Mouse (Mus musculus) spleen, embryonic (tissue): ENCODE measurements around the gene Arpc3.

Source experiments
- CTCF ChIA-PET: fragments of 350-600 bp; sonication (Branson Sonifier 250); formaldehyde crosslinking; loops from one replicate; lab custom pipeline; 2022; lab: Charles Lee

The Arpc3 gene

GRCm38 (mm10) chr5:122393887-122394286 is 2.2 kb downstream of the Arpc3 start:
- CTCF ChIA-PET = interaction anchor here (0.7 kb wide), 1 partner anchor 667 kb away, joined by 4 read pairs; no protein-coding TSS in a partner anchor

- CTCF ChIA-PET = interaction anchor here (0.7 to 0.8 kb wide), 3 partner anchors 134 to 957 kb away, joined by 3 to 6 read pairs (median 3); no protein-coding TSS in a partner anchor
Measured at GRCm38 (mm10) chr5:122396791-122397190, 5.1 kb downstream of the Arpc3 start.

- CTCF ChIA-PET = interaction anchor here (0.7 kb wide), 2 partner anchors 63 to 134 kb away, joined by 3 to 8 read pairs; no protein-coding TSS in a partner anchor
Measured at GRCm38 (mm10) chr5:122397495-122397894, 5.8 kb downstream of the Arpc3 start.

GRCm38 (mm10) chr5:122399871-122400270 is 8.2 kb downstream of the Arpc3 start:
- CTCF ChIA-PET = interaction anchor here (0.6 kb wide), 1 partner anchor 141 kb away, joined by 3 read pairs; no protein-coding TSS in a partner anchor

- CTCF ChIA-PET = no interaction called here
Measured at GRCm38 (mm10) chr5:122400628-122401302, 9.1 kb downstream of the Arpc3 start.

- CTCF ChIA-PET = no interaction called here
Measured at GRCm38 (mm10) chr5:122401303-122401640, 9.6 kb downstream of the Arpc3 start.

GRCm38 (mm10) chr5:122402160-122402559 is 10.5 kb downstream of the Arpc3 start:
- CTCF ChIA-PET = interaction anchor here (0.6 kb wide), 1 partner anchor 330 kb away, joined by 3 read pairs; no protein-coding TSS in a partner anchor

GRCm38 (mm10) chr5:122402772-122403171 is 11.1 kb downstream of the Arpc3 start:
- CTCF ChIA-PET = interaction anchor here (0.6 kb wide), 1 partner anchor 330 kb away, joined by 3 read pairs; no protein-coding TSS in a partner anchor

- CTCF ChIA-PET = no interaction called here
Measured at GRCm38 (mm10) chr5:122403362-122403761, 11.7 kb downstream of the Arpc3 start.

- CTCF ChIA-PET = no interaction called here
Measured at GRCm38 (mm10) chr5:122405537-122405936, 13.9 kb downstream of the Arpc3 start.

- CTCF ChIA-PET = no interaction called here
Measured at GRCm38 (mm10) chr5:122409692-122410645, 18.3 kb downstream of the Arpc3 start.

GRCm38 (mm10) chr5:122411892-122412291 is 20.2 kb downstream of the Arpc3 start:
- CTCF ChIA-PET = interaction anchor here (0.7 kb wide), 1 partner anchor 299 kb away, joined by 4 read pairs; no protein-coding TSS in a partner anchor

GRCm38 (mm10) chr5:122412826-122413225 is 21.1 kb downstream of the Arpc3 start:
- CTCF ChIA-PET = no interaction called here

- CTCF ChIA-PET = no interaction called here
Measured at GRCm38 (mm10) chr5:122414351-122414750, 22.7 kb downstream of the Arpc3 start.

GRCm38 (mm10) chr5:122415465-122415864 is 23.8 kb downstream of the Arpc3 start:
- CTCF ChIA-PET = no interaction called here

GRCm38 (mm10) chr5:122420676-122421075 is 29.0 kb downstream of the Arpc3 start:
- CTCF ChIA-PET = interaction anchor here (0.6 kb wide), 1 partner anchor 43 kb away, joined by 18 read pairs; no protein-coding TSS in a partner anchor

GRCm38 (mm10) chr5:122421271-122422068 is 29.8 kb downstream of the Arpc3 start, which contains the start of gene Anapc7:
TSS of gene Anapc7 (plus strand) at chr5:122421693.
- CTCF ChIA-PET = interaction anchor here (0.6 kb wide), 1 partner anchor 44 kb away, joined by 18 read pairs; no protein-coding TSS in a partner anchor

GRCm38 (mm10) chr5:122422071-122422964 is 30.6 kb downstream of the Arpc3 start:
- CTCF ChIA-PET = no interaction called here

- CTCF ChIA-PET = interaction anchor here (0.6 kb wide), 1 partner anchor 404 kb away, joined by 4 read pairs; no protein-coding TSS in a partner anchor
Measured at GRCm38 (mm10) chr5:122423083-122423482, 31.4 kb downstream of the Arpc3 start.

- CTCF ChIA-PET = interaction anchor here (0.6 to 0.7 kb wide), 2 partner anchors 248 to 335 kb away, joined by 4 to 18 read pairs; no protein-coding TSS in a partner anchor
Measured at GRCm38 (mm10) chr5:122425550-122425949, 33.9 kb downstream of the Arpc3 start.
